Mouse (Mus musculus) forebrain, embryonic 10.5 days (tissue): ENCODE measurements at regions not wholly inside any gene's neighbourhood (a gene's known extent, or its start where the extent isn't known, plus 50 kb on each side); places are given as distances from the start of the nearest gene placed in this dataset.

Experiments
- DNase-seq: peaks from one replicate; pipeline ENCODE4 v3.0.0-alpha.2; 2017; ENCODE audit warnings: low spot score; ENCODE audit errors: extremely low spot score
- H3K27ac ChIP-seq: fragments of 300-500 bp; sonication (generic); 2 replicates; pipeline ENCODE4 v1.5.1; 2016; ENCODE audit warnings: mild to moderate bottlenecking
- H3K27me3 ChIP-seq: fragments of 300-500 bp; sonication (generic); 2 replicates; pipeline ENCODE4 v1.6.1; 2016; ENCODE audit warnings: mild to moderate bottlenecking; ENCODE audit not compliant: poor library complexity, severe bottlenecking
- H3K36me3 ChIP-seq: fragments of 300-500 bp; sonication (generic); replicated peaks from 2 replicates; pipeline ENCODE4 v1.6.1; 2016; ENCODE audit warnings: mild to moderate bottlenecking, moderate library complexity
- H3K4me1 ChIP-seq: fragments of 300-500 bp; sonication (generic); 2 replicates; pipeline ENCODE4 v1.6.1; 2016
- H3K4me3 ChIP-seq: fragments of 300-500 bp; sonication (generic); 2 replicates; pipeline ENCODE4 v1.5.1; 2016; ENCODE audit warnings: mild to moderate bottlenecking, moderate library complexity
- H3K9me3 ChIP-seq: fragments of 300-500 bp; sonication (generic); 2 replicates; pipeline ENCODE4 v1.6.1; 2016; ENCODE audit warnings: mild to moderate bottlenecking, moderate library complexity
- WGBS: fragments of 180-500 bp; shearing (Covaris S2); methylation state at CpG from one replicate; pipeline ENCODE4 v1.1.7; 2016; 5-methylcytosine and 5-hydroxymethylcytosine counted together

GRCm38 (mm10) chr8:25353822-25354770 is 529.9 kb upstream of the Adam5 start:
- WGBS = 7% methylated on average over 27 of the region's 27 CpGs

DNA sequence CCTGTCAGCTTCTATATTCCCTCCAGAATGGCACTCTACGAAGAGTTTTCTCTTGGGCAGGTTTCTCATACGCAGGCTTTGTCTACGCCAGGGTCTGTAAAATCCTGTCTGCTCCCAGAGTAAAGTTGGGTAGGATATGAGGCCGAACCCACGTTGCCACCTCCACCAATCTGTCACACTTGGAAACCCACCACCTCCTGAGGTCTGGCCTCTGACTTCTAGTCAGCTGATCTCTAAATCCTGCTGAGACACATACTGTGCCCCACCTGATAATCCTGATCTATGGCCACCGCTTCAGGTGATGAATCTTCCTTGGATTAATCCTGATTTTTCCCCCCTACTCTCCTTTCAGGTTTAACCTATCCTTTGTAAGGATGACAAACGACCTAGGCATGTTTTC is 529.2 kb upstream of the Adam5 start:
- Histone ChIP-seq H3K27me3 (peaks cover 43% of the 10 kb centered on the region), H3K9me3 (0 out of 2 replicates have a peak, but pooled peaks cover 6% of the 10 kb centered on the region), H3K4me1 (peaks cover 13% of the 10 kb centered on the region), H3K4me3 (peak overlapping the region; percentile 38), H3K27ac (peak overlapping the region; percentile 36; the same call in 1 of the 2 replicates), H3K36me3 (no peaks in the 10 kb centered on the region)
- 32% methylated on average over 7 of the region's 7 CpGs for WGBS
- DNase-seq = no peak

More at GRCm38 (mm10) chr8:25353822-25354770, 529.9 kb upstream of the Adam5 start:
- no peaks in the 10 kb centered on the region for H3K36me3 ChIP-seq
- H3K27ac ChIP-seq = peak overlapping the region; percentile 36; the same call in 1 of the 2 replicates
- DNase-seq = peak; percentile 46
- H3K9me3 ChIP-seq = 0 out of 2 replicates have a peak, but pooled peaks cover 6% of the 10 kb centered on the region
- H3K27me3 ChIP-seq = peaks cover 43% of the 10 kb centered on the region
- H3K4me1 ChIP-seq = peaks cover 13% of the 10 kb centered on the region
- H3K4me3 ChIP-seq = peak overlapping the region; percentile 38

DNA sequence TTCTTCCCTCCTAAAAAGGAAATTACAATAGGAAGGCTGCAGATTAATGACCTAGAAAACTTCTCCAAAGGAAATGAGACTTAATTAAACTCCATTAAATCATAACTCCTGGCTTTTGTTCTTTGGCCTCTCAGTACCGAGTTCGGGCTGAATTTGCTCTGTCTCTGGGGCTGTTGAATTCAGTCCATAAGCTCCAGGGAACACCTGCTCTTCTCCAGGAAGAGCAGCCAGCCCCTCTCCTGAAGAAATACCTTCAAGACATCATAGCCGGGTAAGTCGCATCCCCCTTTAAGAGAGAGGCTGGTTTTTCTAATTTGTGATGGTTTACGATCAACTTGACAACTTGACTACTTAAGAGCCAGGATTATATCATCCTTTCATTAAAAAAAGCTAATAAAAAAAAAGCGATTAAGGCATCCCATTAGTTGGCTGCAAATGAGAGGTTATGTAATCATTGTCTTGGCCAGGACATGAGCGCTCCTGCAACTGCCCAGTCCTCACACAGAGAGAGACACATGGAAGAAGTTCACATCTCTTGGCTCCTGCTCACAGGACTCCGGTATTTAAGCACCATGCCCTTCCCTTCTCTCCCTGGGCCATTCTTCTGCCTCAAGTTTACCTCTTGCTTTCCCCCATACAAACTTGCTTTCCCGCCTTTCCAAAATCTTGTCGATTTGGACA is 524.0 kb upstream of the Adam5 start:
- DNase-seq = no peak
- peaks cover 18% of the 10 kb centered on the region for H3K27me3 ChIP-seq
- H3K4me1 ChIP-seq = peaks cover 4% of the 10 kb centered on the region; the same call in 1 of the 2 replicates
- no peak overlapping the region for H3K4me3 ChIP-seq
- H3K9me3 ChIP-seq = peaks cover 6% of the 10 kb centered on the region; the same call in 1 of the 2 replicates
- no peak overlapping the region for H3K27ac ChIP-seq
- H3K36me3 ChIP-seq = no peaks in the 10 kb centered on the region
- 95% methylated on average over 10 of the region's 10 CpGs for WGBS

DNA sequence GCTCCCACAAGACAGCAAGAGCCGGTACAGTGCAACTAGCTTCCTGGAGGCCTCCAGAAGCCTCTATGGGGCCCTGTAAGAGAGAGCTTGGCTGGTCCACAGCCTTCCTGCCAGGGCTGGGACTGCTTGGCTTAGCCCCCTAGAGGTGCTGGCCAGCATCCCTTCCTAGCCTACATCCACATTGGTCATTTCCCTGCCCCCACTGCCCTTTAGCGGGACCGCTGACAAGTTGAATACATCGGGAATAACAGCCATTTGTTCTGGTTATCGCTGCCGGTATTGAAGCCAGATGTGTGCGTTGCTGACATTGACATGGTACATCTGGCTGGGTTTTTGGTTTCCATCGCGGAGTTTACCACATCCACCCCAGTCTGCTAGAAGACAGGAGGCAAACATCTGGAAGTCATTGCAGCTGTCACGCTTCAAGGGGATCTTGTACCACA is 519.0 kb upstream of the Adam5 start:
- WGBS = 73% methylated on average over 10 of the region's 10 CpGs
- H3K27ac ChIP-seq = peak overlapping the region; percentile 63
- peak; percentile 70 for DNase-seq
- peaks cover 12% of the 10 kb centered on the region for H3K4me1 ChIP-seq
- H3K27me3 ChIP-seq = no peaks in the 10 kb centered on the region
- no peak overlapping the region; the same call in 1 of the 2 replicates for H3K4me3 ChIP-seq
- H3K9me3 ChIP-seq = peaks cover 6% of the 10 kb centered on the region; the same call in 1 of the 2 replicates
- no peaks in the 10 kb centered on the region for H3K36me3 ChIP-seq

GRCm38 (mm10) chr8:25342501-25342900 is 518.3 kb upstream of the Adam5 start:
- Histone ChIP-seq H3K9me3 (peaks cover 6% of the 10 kb centered on the region; the same call in 1 of the 2 replicates), H3K4me3 (no peak overlapping the region), H3K4me1 (peaks cover 12% of the 10 kb centered on the region), H3K27ac (peak overlapping the region; percentile 63), H3K27me3 (no peaks in the 10 kb centered on the region), H3K36me3 (no peaks in the 10 kb centered on the region)
- no peak for DNase-seq
- WGBS = 86% methylated on average over 5 of the region's 5 CpGs

- Histone ChIP-seq H3K4me1 (peaks cover 12% of the 10 kb centered on the region), H3K9me3 (peaks cover 12% of the 10 kb centered on the region), H3K27ac (no peak overlapping the region), H3K27me3 (no peaks in the 10 kb centered on the region), H3K4me3 (no peak overlapping the region), H3K36me3 (no peaks in the 10 kb centered on the region)
- DNase-seq = no peak
- 75% methylated on average over 5 of the region's 5 CpGs for WGBS
Observed at GRCm38 (mm10) chr8:25341225-25341624, 517.1 kb upstream of the Adam5 start.

GRCm38 (mm10) chr8:25340729-25341128 is 516.6 kb upstream of the Adam5 start:
- 75% methylated on average over 2 of the region's 2 CpGs for WGBS
- peaks cover 14% of the 10 kb centered on the region for H3K9me3 ChIP-seq
- H3K4me1 ChIP-seq = peaks cover 12% of the 10 kb centered on the region
- no peak for DNase-seq
- no peak overlapping the region for H3K27ac ChIP-seq
- no peaks in the 10 kb centered on the region for H3K27me3 ChIP-seq
- H3K36me3 ChIP-seq = no peaks in the 10 kb centered on the region
- no peak overlapping the region for H3K4me3 ChIP-seq

DNA sequence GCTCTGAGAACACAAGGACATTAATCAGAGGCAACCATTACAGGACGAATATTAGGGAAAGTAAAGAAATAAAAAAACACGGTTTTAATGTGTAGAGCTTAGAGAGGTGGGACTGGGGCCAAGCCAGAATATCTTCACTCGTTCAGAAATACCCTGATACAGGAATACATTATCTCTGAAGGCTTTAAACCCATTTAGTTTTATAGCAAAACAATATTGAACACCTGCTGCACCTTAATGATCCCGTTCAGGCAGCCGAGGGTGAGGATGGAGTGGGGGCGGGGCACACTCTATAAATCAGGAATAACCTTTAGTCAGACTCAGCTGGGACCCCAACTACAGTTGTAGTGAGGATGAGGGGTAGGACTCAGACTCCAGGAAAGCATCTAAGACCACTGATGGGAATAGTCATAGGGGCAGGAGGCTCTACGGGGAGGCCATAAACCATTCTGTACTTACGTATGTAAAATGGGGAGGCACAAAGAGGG is 508.0 kb upstream of the Adam5 start:
- H3K27ac ChIP-seq = no peak overlapping the region
- DNase-seq = no peak
- WGBS = 88% methylated on average over 8 of the region's 8 CpGs
- no peaks in the 10 kb centered on the region for H3K36me3 ChIP-seq
- peaks cover 21% of the 10 kb centered on the region for H3K27me3 ChIP-seq
- H3K9me3 ChIP-seq = peaks cover 9% of the 10 kb centered on the region
- H3K4me3 ChIP-seq = no peak overlapping the region
- H3K4me1 ChIP-seq = peaks cover 27% of the 10 kb centered on the region

GRCm38 (mm10) chr8:25331161-25331776 is 507.1 kb upstream of the Adam5 start:
- H3K9me3 ChIP-seq = peaks cover 3% of the 10 kb centered on the region; the same call in 1 of the 2 replicates
- H3K4me3 ChIP-seq = no peak overlapping the region
- H3K36me3 ChIP-seq = no peaks in the 10 kb centered on the region
- H3K4me1 ChIP-seq = peaks cover 27% of the 10 kb centered on the region
- WGBS = 82% methylated on average over 7 of the region's 7 CpGs
- H3K27ac ChIP-seq = no peak overlapping the region
- DNase-seq = no peak
- peaks cover 22% of the 10 kb centered on the region for H3K27me3 ChIP-seq

DNA sequence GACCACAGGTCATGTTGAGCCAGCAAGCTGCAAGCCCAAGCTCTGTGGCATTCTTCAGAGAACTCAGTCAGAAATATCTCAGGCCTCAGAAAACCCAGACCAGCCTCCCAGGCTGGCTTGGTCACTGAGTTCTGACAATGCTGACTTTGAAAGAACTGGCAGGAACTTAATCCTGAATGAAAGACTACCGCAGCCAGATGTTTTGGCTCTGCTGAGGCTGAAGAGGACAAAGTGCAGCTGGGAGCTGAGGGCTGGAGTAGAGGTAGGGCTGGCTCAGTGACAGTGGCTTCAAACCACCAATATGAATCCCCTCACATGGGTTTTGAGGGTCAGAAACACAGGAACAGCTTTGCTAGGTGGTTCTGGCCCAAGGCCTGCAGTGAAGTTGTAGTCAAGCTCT is 505.6 kb upstream of the Adam5 start:
- no peak for DNase-seq
- H3K4me1 ChIP-seq = peaks cover 27% of the 10 kb centered on the region
- 18% methylated on average over 1 of the region's 1 CpGs for WGBS
- no peaks in the 10 kb centered on the region for H3K9me3 ChIP-seq
- no peak overlapping the region for H3K27ac ChIP-seq
- no peak overlapping the region for H3K4me3 ChIP-seq
- peaks cover 24% of the 10 kb centered on the region for H3K27me3 ChIP-seq
- H3K36me3 ChIP-seq = no peaks in the 10 kb centered on the region

DNA sequence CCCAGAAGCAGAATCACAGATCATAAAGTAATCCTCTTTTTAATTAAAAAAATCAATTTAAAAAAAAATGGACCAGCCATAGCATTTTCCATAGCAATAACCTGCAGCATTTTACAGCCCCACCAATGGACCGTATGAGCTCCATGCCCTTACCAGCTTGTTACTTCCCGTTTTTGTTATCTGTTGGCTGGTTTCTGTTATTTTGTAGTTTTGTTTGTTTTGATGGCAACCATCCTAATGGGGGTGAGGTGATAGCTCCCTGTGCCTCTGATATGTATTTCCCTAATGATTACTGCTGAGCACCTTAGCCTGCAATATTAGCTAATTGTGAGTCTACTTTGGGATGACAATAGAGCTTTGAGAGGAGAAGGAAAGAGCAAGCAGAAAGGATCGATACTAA is 504.1 kb upstream of the Adam5 start:
- WGBS = 82% methylated on average over 3 of the region's 3 CpGs

DNA sequence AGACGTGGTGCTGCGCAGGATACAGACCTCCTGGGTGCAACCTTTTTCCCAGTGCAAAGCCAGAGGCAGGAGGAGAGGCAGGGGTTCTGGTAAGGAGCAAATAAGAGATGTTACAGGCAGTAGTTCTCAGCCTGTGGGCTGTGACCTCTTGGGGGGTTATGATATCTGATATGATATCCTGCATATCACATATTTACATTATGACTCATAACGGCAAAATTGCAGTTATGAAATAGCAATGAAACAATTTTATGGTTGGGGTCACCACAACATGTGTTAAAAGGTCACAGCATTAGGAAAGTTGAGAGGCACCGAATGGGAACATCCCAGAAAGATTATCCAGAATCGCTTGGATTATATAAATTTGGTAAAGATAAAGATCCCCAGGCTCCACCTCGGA is 502.8 kb upstream of the Adam5 start:
- peaks cover 19% of the 10 kb centered on the region; the same call in 1 of the 2 replicates for H3K27me3 ChIP-seq
- H3K36me3 ChIP-seq = no peaks in the 10 kb centered on the region
- no peak overlapping the region for H3K27ac ChIP-seq
- no peaks in the 10 kb centered on the region for H3K9me3 ChIP-seq
- 84% methylated on average over 6 of the region's 6 CpGs for WGBS
- no peak overlapping the region for H3K4me3 ChIP-seq
- H3K4me1 ChIP-seq = peaks cover 22% of the 10 kb centered on the region
- DNase-seq = no peak

More for the DNA sequence above, 504.1 kb upstream of the Adam5 start:
- Histone ChIP-seq H3K4me3 (no peak overlapping the region), H3K9me3 (no peaks in the 10 kb centered on the region), H3K27me3 (peaks cover 24% of the 10 kb centered on the region), H3K36me3 (no peaks in the 10 kb centered on the region), H3K4me1 (peaks cover 22% of the 10 kb centered on the region), H3K27ac (no peak overlapping the region)
- no peak for DNase-seq
